Mouse (Mus musculus): ENCODE measurements around the gene Sfswap. TPM values are rescaled to one million over a fixed set of nuclear protein-coding genes. Genes with fewer than 3 reads are reported as not detected.

Sfswap gene
- polyA plus RNA-seq, 1 experiment, result 29.1 TPM

DNA sequence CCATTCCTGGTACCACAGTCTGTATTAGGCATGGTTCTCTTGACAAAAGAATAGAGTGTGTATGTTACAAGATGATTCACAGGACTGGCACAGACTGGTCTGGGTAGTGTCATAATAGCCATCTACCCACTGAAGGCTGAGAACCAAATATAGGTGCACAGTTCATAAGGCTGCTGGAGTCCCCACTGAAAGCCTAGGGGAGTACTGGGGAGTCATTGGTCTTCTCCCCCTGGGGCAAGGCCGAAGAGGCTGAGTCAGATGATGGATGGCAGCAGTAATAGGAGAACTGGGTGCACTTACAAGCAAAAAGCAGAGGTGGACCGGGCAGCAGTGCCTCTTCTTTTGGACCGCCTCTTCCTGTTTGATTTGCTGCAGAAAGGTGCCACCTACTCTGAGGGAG lies 32.7 kb downstream of the Sfswap start:
- Histone ChIP-seq H3K4me3 (ENCODE audit: insufficient read depth, poor library complexity, severe bottlenecking) (no peak overlapping the region), H3K36me3 (ENCODE audit: control insufficient read depth, insufficient read depth) (peaks cover 35% of the 10 kb centered on the region)

DNA sequence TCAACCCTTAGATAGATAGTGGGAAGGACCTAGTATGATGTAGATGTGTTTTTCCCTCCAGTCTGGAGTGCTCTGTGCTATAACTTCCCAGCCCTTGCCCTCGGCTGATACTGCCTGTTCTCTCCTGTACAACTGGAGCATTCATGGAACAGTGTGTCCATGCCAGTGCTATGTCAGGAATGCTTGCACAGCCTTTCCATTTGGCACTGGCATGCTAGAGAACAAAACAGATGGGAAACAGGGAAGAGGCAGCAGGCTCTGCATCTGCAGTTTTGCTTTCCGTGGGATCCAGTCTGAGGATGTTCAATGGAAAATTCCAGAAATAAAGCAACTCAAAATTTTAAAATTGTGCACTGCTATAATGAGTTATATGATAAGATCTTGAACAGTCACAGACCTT lies 33.5 kb downstream of the Sfswap start:
- no peak overlapping the region for H3K4me3 ChIP-seq (ENCODE audit: insufficient read depth, poor library complexity, severe bottlenecking)

More for the DNA sequence above, 32.7 kb downstream of the Sfswap start:
- TF ChIP-seq FOSL1 (IDR thresholded peaks at IDR 0.05; ENCODE audit: insufficient read depth, low read length, poor library complexity, severe bottlenecking) (no peak), USF1 (IDR thresholded peaks at IDR 0.05; ENCODE audit: low read depth) (no peak), MYOD1 (IDR thresholded peaks at IDR 0.05; ENCODE audit: control insufficient read depth, insufficient read length, low read depth) (no peak), CTCF (IDR thresholded peaks at IDR 0.05; ENCODE audit: control insufficient read depth, insufficient read depth, insufficient read length) (no peak), MAX (IDR thresholded peaks at IDR 0.05) (no peak), CEBPB (IDR thresholded peaks at IDR 0.05; ENCODE audit: low read depth) (no peak), MYOG (IDR thresholded peaks at IDR 0.05; ENCODE audit: control insufficient read depth, extremely low read depth, insufficient read length) (no peak)
- Histone ChIP-seq H3K79me3 (ENCODE audit: low read depth) (peaks cover 34% of the 10 kb centered on the region), H3K27me3 (ENCODE audit: control insufficient read depth, insufficient read depth, insufficient read length) (no peaks in the 10 kb centered on the region), H3K79me2 (ENCODE audit: control insufficient read depth, insufficient read depth) (peaks cover 86% of the 10 kb centered on the region), H3ac (ENCODE audit: control insufficient read depth, insufficient read length, low read depth) (no peak overlapping the region)

GRCm38 (mm10) chr5:129535021-129535420 lies 34.0 kb downstream of the Sfswap start:
- no peak overlapping the region for H3K4me3 ChIP-seq (ENCODE audit: insufficient read depth, poor library complexity, severe bottlenecking)

More for the DNA sequence above, 33.5 kb downstream of the Sfswap start:
- peaks cover 34% of the 10 kb centered on the region for H3K36me3 ChIP-seq (ENCODE audit: control insufficient read depth, insufficient read depth)
- no peaks in the 10 kb centered on the region for H3K27me3 ChIP-seq (ENCODE audit: control insufficient read depth, insufficient read depth, insufficient read length)
- no peak overlapping the region for H3ac ChIP-seq (ENCODE audit: control insufficient read depth, insufficient read length, low read depth)
- peaks cover 30% of the 10 kb centered on the region for H3K79me3 ChIP-seq (ENCODE audit: low read depth)
- no peak for TF ChIP-seq MYOG (IDR thresholded peaks at IDR 0.05; ENCODE audit: control insufficient read depth, extremely low read depth, insufficient read length)
- no peak for TF ChIP-seq MAX (IDR thresholded peaks at IDR 0.05)
- no peak for TF ChIP-seq CTCF (IDR thresholded peaks at IDR 0.05; ENCODE audit: control insufficient read depth, insufficient read depth, insufficient read length)
- TF ChIP-seq MYOD1 (IDR thresholded peaks at IDR 0.05; ENCODE audit: control insufficient read depth, insufficient read length, low read depth), result no peak
- no peak for TF ChIP-seq CEBPB (IDR thresholded peaks at IDR 0.05; ENCODE audit: low read depth)
- TF ChIP-seq USF1 (IDR thresholded peaks at IDR 0.05; ENCODE audit: low read depth), result no peak
- no peak for TF ChIP-seq FOSL1 (IDR thresholded peaks at IDR 0.05; ENCODE audit: insufficient read depth, low read length, poor library complexity, severe bottlenecking)
- H3K79me2 ChIP-seq (ENCODE audit: control insufficient read depth, insufficient read depth), result peaks cover 78% of the 10 kb centered on the region

DNA sequence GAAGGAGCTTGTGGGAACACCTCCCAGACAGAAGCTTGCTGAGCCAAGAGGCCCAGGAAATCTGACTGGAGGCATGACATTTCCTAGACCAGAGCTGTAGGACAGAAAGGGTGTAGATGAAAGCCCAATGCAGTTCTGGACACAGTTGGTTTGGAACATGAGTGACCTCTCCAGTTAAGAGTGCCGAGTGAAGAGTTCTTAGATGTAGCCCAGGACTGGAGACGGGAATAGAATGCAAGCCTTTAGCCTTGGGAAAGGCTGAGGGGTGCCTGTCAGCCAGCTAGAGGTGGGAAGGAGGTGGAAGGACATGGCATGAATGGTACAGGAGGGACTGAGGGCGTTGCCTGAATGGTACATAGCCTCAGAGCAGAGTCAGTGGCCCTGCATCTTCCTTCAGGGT lies 34.4 kb downstream of the Sfswap start:
- H3K4me3 ChIP-seq (ENCODE audit: insufficient read depth, poor library complexity, severe bottlenecking), result no peak overlapping the region
- TF ChIP-seq MAX (IDR thresholded peaks at IDR 0.05) (no peak), USF1 (IDR thresholded peaks at IDR 0.05; ENCODE audit: low read depth) (no peak), CEBPB (IDR thresholded peaks at IDR 0.05; ENCODE audit: low read depth) (no peak), MYOG (IDR thresholded peaks at IDR 0.05; ENCODE audit: control insufficient read depth, extremely low read depth, insufficient read length) (no peak), FOSL1 (IDR thresholded peaks at IDR 0.05; ENCODE audit: insufficient read depth, low read length, poor library complexity, severe bottlenecking) (no peak), MYOD1 (IDR thresholded peaks at IDR 0.05; ENCODE audit: control insufficient read depth, insufficient read length, low read depth) (no peak), CTCF (IDR thresholded peaks at IDR 0.05; ENCODE audit: control insufficient read depth, insufficient read depth, insufficient read length) (no peak)
- H3ac ChIP-seq (ENCODE audit: control insufficient read depth, insufficient read length, low read depth), result no peak overlapping the region
- no peaks in the 10 kb centered on the region for H3K27me3 ChIP-seq (ENCODE audit: control insufficient read depth, insufficient read depth, insufficient read length)
- H3K79me2 ChIP-seq (ENCODE audit: control insufficient read depth, insufficient read depth), result peaks cover 69% of the 10 kb centered on the region
- H3K36me3 ChIP-seq (ENCODE audit: control insufficient read depth, insufficient read depth), result peaks cover 40% of the 10 kb centered on the region
- H3K79me3 ChIP-seq (ENCODE audit: low read depth), result peaks cover 26% of the 10 kb centered on the region

More at GRCm38 (mm10) chr5:129535021-129535420, 34.0 kb downstream of the Sfswap start:
- Histone ChIP-seq H3K79me2 (ENCODE audit: control insufficient read depth, insufficient read depth) (peaks cover 73% of the 10 kb centered on the region), H3K27me3 (ENCODE audit: control insufficient read depth, insufficient read depth, insufficient read length) (no peaks in the 10 kb centered on the region), H3K79me3 (ENCODE audit: low read depth) (peaks cover 26% of the 10 kb centered on the region), H3ac (ENCODE audit: control insufficient read depth, insufficient read length, low read depth) (no peak overlapping the region), H3K36me3 (ENCODE audit: control insufficient read depth, insufficient read depth) (peaks cover 39% of the 10 kb centered on the region)
- no peak for TF ChIP-seq USF1 (IDR thresholded peaks at IDR 0.05; ENCODE audit: low read depth)
- no peak for TF ChIP-seq CTCF (IDR thresholded peaks at IDR 0.05; ENCODE audit: control insufficient read depth, insufficient read depth, insufficient read length)
- TF ChIP-seq CEBPB (IDR thresholded peaks at IDR 0.05; ENCODE audit: low read depth), result no peak
- no peak for TF ChIP-seq MYOD1 (IDR thresholded peaks at IDR 0.05; ENCODE audit: control insufficient read depth, insufficient read length, low read depth)
- TF ChIP-seq FOSL1 (IDR thresholded peaks at IDR 0.05; ENCODE audit: insufficient read depth, low read length, poor library complexity, severe bottlenecking), result no peak
- TF ChIP-seq MAX (IDR thresholded peaks at IDR 0.05), result no peak
- no peak for TF ChIP-seq MYOG (IDR thresholded peaks at IDR 0.05; ENCODE audit: control insufficient read depth, extremely low read depth, insufficient read length)

GRCm38 (mm10) chr5:129538826-129539225 lies 37.8 kb downstream of the Sfswap start:
- peaks cover 55% of the 10 kb centered on the region for H3K36me3 ChIP-seq (ENCODE audit: control insufficient read depth, insufficient read depth)
- TF ChIP-seq MYOG (IDR thresholded peaks at IDR 0.05; ENCODE audit: control insufficient read depth, extremely low read depth, insufficient read length), result no peak
- no peak for TF ChIP-seq MAX (IDR thresholded peaks at IDR 0.05)
- TF ChIP-seq CEBPB (IDR thresholded peaks at IDR 0.05; ENCODE audit: low read depth), result no peak
- no peak for TF ChIP-seq USF1 (IDR thresholded peaks at IDR 0.05; ENCODE audit: low read depth)
- TF ChIP-seq MYOD1 (IDR thresholded peaks at IDR 0.05; ENCODE audit: control insufficient read depth, insufficient read length, low read depth), result no peak
- H3K27me3 ChIP-seq (ENCODE audit: control insufficient read depth, insufficient read depth, insufficient read length), result no peaks in the 10 kb centered on the region
- H3ac ChIP-seq (ENCODE audit: control insufficient read depth, insufficient read length, low read depth), result no peak overlapping the region
- peaks cover 44% of the 10 kb centered on the region for H3K79me2 ChIP-seq (ENCODE audit: control insufficient read depth, insufficient read depth)
- no peak overlapping the region for H3K4me3 ChIP-seq (ENCODE audit: insufficient read depth, poor library complexity, severe bottlenecking)
- peaks cover 24% of the 10 kb centered on the region for H3K79me3 ChIP-seq (ENCODE audit: low read depth)

DNA sequence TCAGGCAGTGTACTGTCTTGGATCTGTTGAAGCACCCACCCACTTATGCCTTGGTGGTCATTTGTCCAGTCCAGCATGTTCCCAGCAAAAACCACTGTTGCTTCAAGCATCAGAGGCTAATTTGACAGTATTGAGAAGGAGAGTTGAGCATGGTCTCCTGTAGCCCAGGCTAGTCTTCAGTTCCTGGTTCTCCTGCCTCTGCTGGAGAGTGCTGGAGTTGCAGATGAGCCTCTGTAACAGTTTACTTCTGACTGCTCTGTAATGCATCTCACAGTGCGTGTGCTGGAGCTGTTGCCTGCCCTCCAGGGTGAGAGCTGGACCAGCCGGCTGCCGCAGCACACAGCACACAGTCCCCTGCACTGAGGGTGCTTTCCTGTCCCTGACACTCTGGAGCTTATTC lies 41.2 kb downstream of the Sfswap start:
- Histone ChIP-seq H3K27me3 (ENCODE audit: control insufficient read depth, insufficient read depth, insufficient read length) (no peaks in the 10 kb centered on the region), H3K79me3 (ENCODE audit: low read depth) (peaks cover 5% of the 10 kb centered on the region), H3K36me3 (ENCODE audit: control insufficient read depth, insufficient read depth) (peaks cover 67% of the 10 kb centered on the region), H3K4me3 (ENCODE audit: insufficient read depth, poor library complexity, severe bottlenecking) (no peak overlapping the region), H3K79me2 (ENCODE audit: control insufficient read depth, insufficient read depth) (peaks cover 11% of the 10 kb centered on the region), H3ac (ENCODE audit: control insufficient read depth, insufficient read length, low read depth) (no peak overlapping the region)
- no peak for TF ChIP-seq MYOD1 (IDR thresholded peaks at IDR 0.05; ENCODE audit: control insufficient read depth, insufficient read length, low read depth)
